Mouse (Mus musculus): ENCODE measurements around the gene Pde1c.
A peak's percentile ranks its signal among the peaks of the same experiment; 100 is the strongest.

Pde1c gene

GRCm38 (mm10) chr6:56066632-56067282 is 502.1 kb downstream of the Pde1c start:
- peak; percentile 5 for DNase-seq

GRCm38 (mm10) chr6:56063736-56064135 is 505.2 kb downstream of the Pde1c start:
- DNase-seq = no peak

GRCm38 (mm10) chr6:56049104-56049503 is 519.8 kb downstream of the Pde1c start:
- DNase-seq = no peak

- DNase-seq = no peak
Measured at GRCm38 (mm10) chr6:56048580-56048979, 520.3 kb downstream of the Pde1c start.

GRCm38 (mm10) chr6:56044716-56045115 is 524.2 kb downstream of the Pde1c start:
- no peak for DNase-seq

GRCm38 (mm10) chr6:56044270-56044669 is 524.6 kb downstream of the Pde1c start:
- DNase-seq = no peak

GRCm38 (mm10) chr6:56039476-56040055 is 529.3 kb downstream of the Pde1c start:
- DNase-seq = no peak

- no peak for DNase-seq
Measured at GRCm38 (mm10) chr6:56035054-56035453, 533.8 kb downstream of the Pde1c start.

GRCm38 (mm10) chr6:56032231-56032630 is 536.7 kb downstream of the Pde1c start:
- DNase-seq = no peak

GRCm38 (mm10) chr6:56029986-56030385 is 538.9 kb downstream of the Pde1c start:
- DNase-seq = no peak

- no peak for DNase-seq
Measured at GRCm38 (mm10) chr6:56027966-56028365, 540.9 kb downstream of the Pde1c start.

GRCm38 (mm10) chr6:56027318-56027717 is 541.6 kb downstream of the Pde1c start:
- no peak for DNase-seq

- DNase-seq = no peak
Measured at GRCm38 (mm10) chr6:56025533-56025932, 543.4 kb downstream of the Pde1c start.

Measured in liver (tissue).